Mouse (Mus musculus): Measurements from ENCODE around the gene Cdan1. TPM values are rescaled to one million over a fixed set of nuclear protein-coding genes. Genes with fewer than 3 reads are reported as not detected.
"Not testable (repeated sequence)": the region's sequence is repeated elsewhere in the genome, so short reads cannot be mapped to it uniquely, and the experiment has no call there.

Cdan1 gene
- polyA plus RNA-seq, 1 experiment from 2014 or later, result 4.3 TPM

DNA sequence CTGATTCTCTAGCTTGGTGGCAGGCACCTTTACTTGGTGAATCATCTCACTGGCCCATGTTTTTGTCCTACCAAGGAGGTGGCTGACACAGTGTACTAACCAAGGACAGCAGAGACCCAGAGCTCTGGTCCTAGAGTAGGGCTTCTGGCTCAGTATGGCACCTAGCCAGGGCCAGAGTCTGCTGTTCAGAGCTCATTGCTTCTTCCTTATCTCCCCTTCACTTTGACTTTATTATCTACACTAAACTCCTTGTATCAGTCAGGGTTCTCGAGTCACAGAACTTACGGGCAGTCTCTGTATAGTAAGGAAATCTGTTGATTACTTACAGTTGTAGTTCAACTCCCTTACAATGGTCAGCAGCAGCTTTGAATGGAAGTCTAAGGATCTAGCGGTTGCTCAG is 139.0 kb downstream of the Cdan1 start:
- H3K9me3 ChIP-seq (replicated peaks), result no peaks in the 10 kb centered on the region
- no peaks in the 10 kb centered on the region for H3K27me3 ChIP-seq
- H3K4me3 ChIP-seq, result no peak overlapping the region
- H3K9ac ChIP-seq, result no peak overlapping the region
- WGBS, result 49% methylated on average over 3 of the region's 3 CpGs
- peaks cover 7% of the 10 kb centered on the region for H3K4me1 ChIP-seq (replicated peaks)
- no peak overlapping the region for H3K27ac ChIP-seq
- no peak for ATAC-seq (replicated peaks; ENCODE audit: insufficient number of reproducible peaks, insufficient read depth, low FRiP score, low read depth)
- peaks cover 36% of the 10 kb centered on the region for H3K36me3 ChIP-seq
- H3K4me2 ChIP-seq, result no peak overlapping the region

DNA sequence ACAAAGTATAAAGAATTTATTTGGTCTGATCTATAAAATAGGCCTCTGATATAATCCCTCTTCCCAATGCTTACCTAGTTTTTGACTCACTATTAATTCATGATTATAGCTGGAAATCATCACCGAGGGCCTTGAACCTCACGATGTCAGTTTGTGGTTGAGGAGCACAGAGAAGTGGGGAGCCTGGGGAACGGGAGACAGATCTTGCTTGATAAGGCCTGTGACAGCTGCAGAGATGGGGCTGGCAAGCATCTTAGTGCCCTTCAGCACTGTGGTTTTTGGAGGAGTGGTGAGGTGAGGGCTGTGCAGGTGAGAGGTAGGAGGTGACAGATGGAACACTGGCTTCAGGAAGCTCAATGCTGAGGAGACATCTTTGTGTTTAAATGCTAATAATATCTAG is 139.8 kb downstream of the Cdan1 start:
- WGBS, result 75% methylated on average over 3 of the region's 3 CpGs
- H3K4me2 ChIP-seq, result no peak overlapping the region
- peaks cover 30% of the 10 kb centered on the region for H3K36me3 ChIP-seq
- no peak for ATAC-seq (replicated peaks; ENCODE audit: insufficient number of reproducible peaks, insufficient read depth, low FRiP score, low read depth)
- H3K9me3 ChIP-seq (replicated peaks), result no peaks in the 10 kb centered on the region
- no peaks in the 10 kb centered on the region for H3K27me3 ChIP-seq
- H3K4me1 ChIP-seq (replicated peaks), result peaks cover 7% of the 10 kb centered on the region
- H3K27ac ChIP-seq, result no peak overlapping the region
- no peak overlapping the region for H3K9ac ChIP-seq
- no peak overlapping the region for H3K4me3 ChIP-seq

DNA sequence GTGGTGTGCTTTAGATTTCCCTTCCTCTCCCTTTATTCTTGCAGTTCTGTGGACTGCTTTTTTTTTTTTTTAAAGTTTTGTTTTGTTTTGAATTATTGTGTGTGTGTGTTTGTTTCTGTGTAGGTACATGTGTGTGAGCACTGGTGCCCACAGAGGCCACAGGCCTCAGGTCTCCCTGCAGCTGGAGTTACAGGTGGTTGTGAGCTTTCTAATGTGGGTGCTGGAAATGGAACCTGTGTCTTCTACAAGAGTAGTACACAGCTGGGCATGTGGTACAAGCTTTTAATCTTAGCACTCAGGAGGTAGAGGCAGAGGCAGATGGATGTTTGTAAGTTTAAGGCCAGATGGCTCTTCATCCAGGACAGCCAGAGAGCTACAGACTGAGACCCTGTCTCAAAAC is 142.9 kb downstream of the Cdan1 start:
- ATAC-seq (replicated peaks; ENCODE audit: insufficient number of reproducible peaks, insufficient read depth, low FRiP score, low read depth), result no peak
- no peak overlapping the region for H3K9ac ChIP-seq
- no peak overlapping the region for H3K4me2 ChIP-seq
- no peaks in the 10 kb centered on the region for H3K9me3 ChIP-seq (replicated peaks)
- H3K27ac ChIP-seq, result no peak overlapping the region
- H3K4me1 ChIP-seq (replicated peaks), result peaks cover 7% of the 10 kb centered on the region
- H3K4me3 ChIP-seq, result no peak overlapping the region
- H3K27me3 ChIP-seq, result no peaks in the 10 kb centered on the region
- H3K36me3 ChIP-seq, result no peaks in the 10 kb centered on the region

DNA sequence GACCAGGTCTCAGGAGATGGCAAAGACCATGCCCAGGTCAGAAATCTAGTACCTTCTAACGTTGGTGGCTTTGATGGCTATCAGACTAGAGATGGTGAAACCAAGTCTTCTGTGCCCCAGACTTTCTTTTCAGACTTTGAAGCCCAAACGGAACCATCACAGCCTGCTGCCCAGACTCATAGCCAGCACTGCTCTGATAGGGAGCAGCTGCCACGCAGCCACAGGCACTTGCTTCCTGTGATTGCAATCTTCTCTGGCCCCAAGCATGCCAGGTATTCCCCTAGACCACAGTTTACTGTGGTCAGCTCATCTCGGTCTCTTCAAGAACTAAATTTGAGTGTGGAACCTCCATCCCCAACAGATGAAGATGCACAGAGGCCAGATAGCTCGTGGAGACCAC is 147.3 kb downstream of the Cdan1 start:
- H3K4me3 ChIP-seq, result no peak overlapping the region
- no peak for ATAC-seq (replicated peaks; ENCODE audit: insufficient number of reproducible peaks, insufficient read depth, low FRiP score, low read depth)
- H3K27ac ChIP-seq, result no peak overlapping the region
- no peaks in the 10 kb centered on the region for H3K27me3 ChIP-seq
- H3K4me2 ChIP-seq, result no peak overlapping the region
- no peaks in the 10 kb centered on the region for H3K4me1 ChIP-seq (replicated peaks)
- peaks cover 6% of the 10 kb centered on the region; the same call in 1 of the 2 replicates for H3K36me3 ChIP-seq
- 65% methylated on average over 5 of the region's 5 CpGs for WGBS
- no peak overlapping the region for H3K9ac ChIP-seq
- no peaks in the 10 kb centered on the region for H3K9me3 ChIP-seq (replicated peaks)

DNA sequence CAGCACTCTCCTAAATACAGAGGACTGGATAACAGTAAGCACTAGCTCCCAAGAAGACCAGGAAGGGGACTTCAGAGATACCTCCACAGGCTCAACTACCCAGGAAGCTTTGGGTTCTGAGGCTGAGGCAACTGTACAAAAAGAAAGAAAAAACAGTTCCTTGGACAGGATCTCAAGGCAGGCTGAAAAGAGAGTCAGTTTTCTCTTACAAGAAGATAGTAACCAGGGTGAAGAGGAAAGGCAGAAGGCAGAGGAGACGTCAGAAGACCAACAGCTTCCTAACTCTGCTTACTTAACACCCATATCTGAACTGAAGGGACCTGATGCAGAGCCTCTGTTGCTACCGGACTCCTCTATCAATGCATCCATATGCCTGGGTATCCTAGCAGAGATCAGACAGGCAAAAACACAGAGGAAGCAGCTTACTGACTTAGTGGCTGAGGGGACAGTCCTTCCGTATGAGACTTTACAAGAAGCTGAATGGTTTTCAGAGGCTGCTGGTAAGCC is 149.5 kb downstream of the Cdan1 start:
- H3K36me3 ChIP-seq, result peaks cover 21% of the 10 kb centered on the region
- H3K9ac ChIP-seq, result no peak overlapping the region
- H3K4me2 ChIP-seq, result no peak overlapping the region
- H3K27me3 ChIP-seq, result no peaks in the 10 kb centered on the region
- no peak overlapping the region for H3K4me3 ChIP-seq
- ATAC-seq (replicated peaks; ENCODE audit: insufficient number of reproducible peaks, insufficient read depth, low FRiP score, low read depth), result no peak
- no peaks in the 10 kb centered on the region for H3K9me3 ChIP-seq (replicated peaks)
- H3K4me1 ChIP-seq (replicated peaks), result no peaks in the 10 kb centered on the region
- 79% methylated on average over 3 of the region's 3 CpGs for WGBS
- H3K27ac ChIP-seq, result no peak overlapping the region

DNA sequence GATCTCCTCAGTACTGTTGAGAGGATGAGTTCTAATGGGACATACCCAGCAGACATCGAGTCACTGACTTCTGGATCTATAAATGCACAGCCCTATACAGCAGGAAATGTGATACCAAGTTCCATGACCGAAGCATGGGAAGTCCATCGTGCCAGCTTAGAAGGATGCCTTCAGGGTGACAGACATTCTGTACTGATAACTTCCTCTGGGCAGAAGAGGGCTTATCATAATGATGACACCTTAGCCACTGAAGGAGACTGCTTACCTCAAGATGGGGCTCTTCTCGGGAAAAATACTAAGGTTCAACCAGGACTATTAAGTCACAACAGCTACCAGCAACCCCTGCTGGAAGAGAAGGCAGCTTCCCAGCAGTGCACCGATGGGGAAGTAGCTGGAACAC is 152.2 kb downstream of the Cdan1 start:
- Histone ChIP-seq H3K4me1 (replicated peaks) (no peaks in the 10 kb centered on the region), H3K36me3 (peaks cover 26% of the 10 kb centered on the region), H3K27me3 (no peaks in the 10 kb centered on the region), H3K9ac (no peak overlapping the region), H3K4me2 (no peak overlapping the region), H3K27ac (no peak overlapping the region), H3K4me3 (no peak overlapping the region), H3K9me3 (replicated peaks) (no peaks in the 10 kb centered on the region)
- no peak for ATAC-seq (replicated peaks; ENCODE audit: insufficient number of reproducible peaks, insufficient read depth, low FRiP score, low read depth)
- 67% methylated on average over 5 of the region's 5 CpGs for WGBS

DNA sequence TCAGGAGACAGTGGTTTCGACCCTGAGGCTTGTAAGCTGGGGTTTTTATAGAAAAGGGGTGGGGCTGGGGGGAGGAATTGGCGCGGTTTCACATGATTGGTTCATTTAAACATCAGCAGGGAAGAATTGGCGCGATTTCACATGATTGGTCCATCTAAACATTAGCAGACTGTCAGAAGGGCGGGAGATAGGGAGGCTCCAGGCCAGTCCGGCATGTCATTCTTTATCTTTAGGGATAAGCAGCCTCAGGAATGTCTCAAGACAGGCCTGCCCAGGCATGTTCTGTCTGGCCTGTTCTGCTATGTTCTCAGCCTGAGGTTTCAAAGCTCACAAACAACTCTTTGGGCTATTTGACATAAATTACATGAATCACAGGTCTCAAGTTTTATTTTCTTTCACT is 168.8 kb downstream of the Cdan1 start:
- not testable (repeated sequence) for H3K9ac ChIP-seq; H3K36me3 ChIP-seq; H3K9me3 ChIP-seq (replicated peaks); H3K4me2 ChIP-seq; H3K27ac ChIP-seq; H3K4me3 ChIP-seq; H3K27me3 ChIP-seq; H3K4me1 ChIP-seq (replicated peaks); ATAC-seq (replicated peaks; ENCODE audit: insufficient number of reproducible peaks, insufficient read depth, low FRiP score, low read depth)
- WGBS, result 71% methylated on average over 7 of the region's 7 CpGs

DNA sequence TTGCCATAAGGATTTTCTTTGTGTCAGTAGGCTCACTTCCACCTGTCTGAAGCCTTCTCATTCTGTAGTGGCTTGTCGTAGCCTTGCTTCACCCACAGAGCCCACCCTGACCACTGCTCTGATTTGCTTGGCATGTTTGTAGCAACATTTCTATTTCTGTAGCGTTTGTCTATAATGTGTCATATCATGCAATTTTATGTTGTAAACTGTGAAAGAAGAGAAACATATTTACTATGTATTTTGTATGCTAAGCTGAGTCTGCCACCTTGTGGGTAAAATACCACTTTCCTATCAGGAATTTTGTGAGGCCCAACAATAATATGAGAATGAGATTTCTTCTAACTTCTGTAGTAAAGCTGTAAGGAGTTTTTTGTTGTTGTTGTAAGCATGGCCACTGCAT is 179.7 kb downstream of the Cdan1 start:
- no peak for ATAC-seq (replicated peaks; ENCODE audit: insufficient number of reproducible peaks, insufficient read depth, low FRiP score, low read depth)
- no peak overlapping the region for H3K9ac ChIP-seq
- 0 out of 2 replicates have a peak, but pooled peaks cover 1% of the 10 kb centered on the region for H3K36me3 ChIP-seq
- no peak overlapping the region for H3K4me3 ChIP-seq
- H3K27me3 ChIP-seq, result no peaks in the 10 kb centered on the region
- H3K4me1 ChIP-seq (replicated peaks), result no peaks in the 10 kb centered on the region
- no peaks in the 10 kb centered on the region for H3K9me3 ChIP-seq (replicated peaks)
- H3K27ac ChIP-seq, result no peak overlapping the region
- 68% methylated on average over 2 of the region's 2 CpGs for WGBS
- H3K4me2 ChIP-seq, result no peak overlapping the region

DNA sequence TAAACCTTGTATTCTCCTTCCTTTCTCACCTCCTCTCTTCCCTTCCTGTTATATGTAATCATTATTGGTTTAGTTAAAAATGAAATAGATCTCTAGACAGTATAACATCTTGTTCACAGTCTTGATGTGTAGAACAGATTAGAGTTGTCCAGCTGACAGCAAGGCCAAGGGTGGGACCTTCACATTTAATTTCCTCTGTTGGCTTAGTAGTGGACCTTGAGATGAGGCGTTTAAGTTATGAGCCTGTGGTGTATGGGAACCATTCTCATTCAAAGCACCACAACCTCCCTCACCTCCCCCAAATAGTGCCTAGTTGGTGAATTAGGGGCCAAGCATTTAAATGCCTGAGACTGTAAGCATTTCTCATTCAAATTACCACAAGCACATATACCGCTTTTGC is 182.5 kb downstream of the Cdan1 start:
- no peaks in the 10 kb centered on the region for H3K9me3 ChIP-seq (replicated peaks)
- no peak overlapping the region for H3K4me2 ChIP-seq
- no peak for ATAC-seq (replicated peaks; ENCODE audit: insufficient number of reproducible peaks, insufficient read depth, low FRiP score, low read depth)
- no peak overlapping the region for H3K4me3 ChIP-seq
- H3K9ac ChIP-seq, result no peak overlapping the region
- 90% methylated on average over 2 of the region's 2 CpGs for WGBS
- no peaks in the 10 kb centered on the region for H3K27me3 ChIP-seq
- H3K4me1 ChIP-seq (replicated peaks), result peaks cover 6% of the 10 kb centered on the region
- no peak overlapping the region for H3K27ac ChIP-seq
- H3K36me3 ChIP-seq, result 0 out of 2 replicates have a peak, but pooled peaks cover 3% of the 10 kb centered on the region

Other genes starting within 250 kb of the Cdan1 start
- gene Haus2, start 240.7 kb downstream of the Cdan1 start, polyA plus RNA-seq (2015; fragmentation: Nextera tagmentation; extraction: Ambion mirVana), result 17.4 and 19.0 TPM in 2 replicates
- gene Lrrc57, start 240.6 kb downstream of the Cdan1 start, polyA plus RNA-seq (2015; fragmentation: Nextera tagmentation; extraction: Ambion mirVana), result 19.1 and 20.8 TPM in 2 replicates
- 3.5 and 4.4 TPM in 2 replicates for gene Stard9, start 221.0 kb downstream of the Cdan1 start, polyA plus RNA-seq (2015; fragmentation: Nextera tagmentation; extraction: Ambion mirVana)
- 2.4 and 2.9 TPM in 2 replicates for gene Ttbk2, start 476 bp upstream of the Cdan1 start, polyA plus RNA-seq (2015; fragmentation: Nextera tagmentation; extraction: Ambion mirVana)
- 17.5 and 21.3 TPM in 2 replicates for gene Ubr1, start 120.6 kb upstream of the Cdan1 start, polyA plus RNA-seq (2015; fragmentation: Nextera tagmentation; extraction: Ambion mirVana)
- 2.8 and 2.9 TPM in 2 replicates for gene Tmem62, start 126.9 kb upstream of the Cdan1 start, polyA plus RNA-seq (2015; fragmentation: Nextera tagmentation; extraction: Ambion mirVana)
- 41.9 and 42.9 TPM in 2 replicates for gene Ccndbp1, start 158.3 kb upstream of the Cdan1 start, polyA plus RNA-seq (2015; fragmentation: Nextera tagmentation; extraction: Ambion mirVana)
- 1.8 and 5.5 TPM in 2 replicates for gene Epb42, start 186.9 kb upstream of the Cdan1 start, polyA plus RNA-seq (2015; fragmentation: Nextera tagmentation; extraction: Ambion mirVana)
- gene Tgm5, start 235.7 kb upstream of the Cdan1 start, polyA plus RNA-seq (2015; fragmentation: Nextera tagmentation; extraction: Ambion mirVana), result 0.06 TPM in 1 of 2 replicates, not detected in the other